Mouse (Mus musculus) forebrain, embryonic 15.5 days (tissue): ENCODE data around the gene Tespa1. TPM values are rescaled to one million over a fixed set of nuclear protein-coding genes. Genes with fewer than 3 reads are reported as not detected.
"Not testable (repeated sequence)": the region's sequence is repeated elsewhere in the genome, so short reads cannot be mapped to it uniquely, and the experiment has no call there.

Experiments used
- ATAC-seq: fragments of 200-750 bp; cut with Nextera tagmentation; replicated peaks from 2 replicates; pipeline ENCODE4 v1.8.0; 2017; ENCODE audit warnings: mild to moderate bottlenecking, moderate TSS enrichment, moderate library complexity
- H3K27ac ChIP-seq: fragments of 300-500 bp; sonication (generic); replicated peaks from 2 replicates; pipeline ENCODE4 v1.5.1; 2015; ENCODE audit warnings: mild to moderate bottlenecking, inconsistent platforms
- H3K27me3 ChIP-seq: fragments of 300-500 bp; sonication (generic); 2 replicates; pipeline ENCODE4 v1.6.1; 2015; ENCODE audit warnings: inconsistent platforms
- H3K36me3 ChIP-seq: fragments of 300-500 bp; sonication (generic); 2 replicates; pipeline ENCODE4 v1.6.1; 2015; ENCODE audit warnings: mild to moderate bottlenecking, inconsistent platforms
- H3K4me1 ChIP-seq: fragments of 300-500 bp; sonication (generic); 2 replicates; pipeline ENCODE4 v1.6.1; 2015; ENCODE audit warnings: inconsistent platforms
- H3K4me2 ChIP-seq: fragments of 300-500 bp; sonication (generic); replicated peaks from 2 replicates; pipeline ENCODE4 v1.6.1; 2015; ENCODE audit warnings: mild to moderate bottlenecking, inconsistent platforms
- H3K4me3 ChIP-seq: fragments of 300-500 bp; sonication (generic); 2 replicates; pipeline ENCODE4 v1.5.1; 2015; ENCODE audit warnings: mild to moderate bottlenecking, inconsistent platforms
- H3K9ac ChIP-seq: fragments of 300-500 bp; sonication (generic); replicated peaks from 2 replicates; pipeline ENCODE4 v1.6.1; 2015; ENCODE audit warnings: mild to moderate bottlenecking, inconsistent platforms
- H3K9me3 ChIP-seq: fragments of 300-500 bp; sonication (generic); 2 replicates; pipeline ENCODE4 v1.6.1; 2016; ENCODE audit warnings: inconsistent platforms
- WGBS: fragments of 180-500 bp; shearing (Covaris S2); methylation state at CpG from one replicate; pipeline ENCODE4 v1.1.7; 2015; ENCODE audit warnings: mixed read lengths; 5-methylcytosine and 5-hydroxymethylcytosine counted together
- polyA plus RNA-seq: library from polyadenylated mRNA; unstranded; fragments of >200 nt; fragmentation: Nextera tagmentation; extraction: Ambion mirVana; gene quantifications from 2 replicates; pipeline ENCODE4 v1.2.1, GENCODE M21; 2015

The Tespa1 gene
- polyA plus RNA-seq = not detected in 2 replicates

DNA sequence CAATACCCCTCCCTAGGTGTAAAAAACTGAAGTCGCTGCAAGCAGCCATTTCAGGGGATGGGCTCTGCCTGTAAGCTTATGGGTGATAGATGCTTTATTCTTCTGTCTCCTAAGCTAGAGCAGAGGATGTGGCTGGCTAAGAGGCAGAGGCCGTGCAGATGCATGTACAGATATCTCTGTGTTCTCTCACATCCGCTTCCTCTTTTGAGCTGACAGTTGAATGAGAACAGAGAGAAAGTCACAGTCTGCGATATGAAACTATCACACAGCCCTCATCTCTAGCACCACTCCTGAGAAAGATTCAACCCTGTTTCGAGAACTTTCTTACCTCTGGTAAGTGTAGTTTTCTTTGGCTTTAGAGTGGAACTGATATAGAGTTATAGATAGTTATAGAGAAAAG is at the start of gene Tespa1:
Gene Tespa1, plus strand, starts transcription at position 234 of the 400 bp plus-strand sequence.
- no peaks in the 10 kb centered on the region for H3K27me3 ChIP-seq
- no peak within 1 kb of the TSS for H3K4me3 ChIP-seq
- no peaks in the 10 kb centered on the region for H3K36me3 ChIP-seq
- no peak for ATAC-seq
- WGBS = 93% methylated on average over 5 of the region's 5 CpGs
- no peak within 1 kb of the TSS for H3K27ac ChIP-seq
- no peaks in the 10 kb centered on the region for H3K4me1 ChIP-seq
- no peak within 1 kb of the TSS for H3K4me2 ChIP-seq
- no peak within 1 kb of the TSS for H3K9ac ChIP-seq
- no peaks in the 10 kb centered on the region for H3K9me3 ChIP-seq

DNA sequence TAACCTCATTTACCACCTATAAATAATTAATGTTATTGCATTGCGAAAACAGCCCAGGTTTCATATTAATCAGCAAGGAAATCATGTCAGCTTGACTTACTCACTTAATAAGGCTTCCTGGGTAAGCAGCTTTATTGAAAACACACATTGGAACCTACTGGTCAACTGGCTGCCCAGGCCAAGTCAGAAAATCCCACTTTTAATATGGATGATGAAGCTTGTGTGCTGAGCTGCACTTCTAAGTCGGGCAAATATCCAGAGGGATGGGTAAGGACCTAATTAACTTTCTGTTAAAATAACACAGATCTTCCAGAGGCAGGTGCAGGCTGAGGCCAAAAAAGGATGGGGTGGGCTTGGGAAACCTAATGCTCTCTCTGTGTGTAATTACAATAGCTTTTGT is 46.9 kb upstream of the Tespa1 start:
- Histone ChIP-seq H3K27ac (no peak overlapping the region), H3K4me2 (no peak overlapping the region), H3K4me3 (no peak overlapping the region), H3K36me3 (no peaks in the 10 kb centered on the region), H3K9ac (no peak overlapping the region), H3K9me3 (no peaks in the 10 kb centered on the region), H3K27me3 (no peaks in the 10 kb centered on the region), H3K4me1 (no peaks in the 10 kb centered on the region)
- WGBS = 27% methylated on average over 2 of the region's 2 CpGs
- ATAC-seq = no peak

GRCm38 (mm10) chr10:130276496-130276895 is 46.2 kb upstream of the Tespa1 start:
- no peak for ATAC-seq
- Histone ChIP-seq H3K27ac (no peak overlapping the region), H3K4me1 (no peaks in the 10 kb centered on the region), H3K4me2 (no peak overlapping the region), H3K9ac (no peak overlapping the region), H3K27me3 (no peaks in the 10 kb centered on the region), H3K4me3 (no peak overlapping the region), H3K9me3 (no peaks in the 10 kb centered on the region), H3K36me3 (no peaks in the 10 kb centered on the region)
- WGBS = 57% methylated on average over 2 of the region's 2 CpGs

DNA sequence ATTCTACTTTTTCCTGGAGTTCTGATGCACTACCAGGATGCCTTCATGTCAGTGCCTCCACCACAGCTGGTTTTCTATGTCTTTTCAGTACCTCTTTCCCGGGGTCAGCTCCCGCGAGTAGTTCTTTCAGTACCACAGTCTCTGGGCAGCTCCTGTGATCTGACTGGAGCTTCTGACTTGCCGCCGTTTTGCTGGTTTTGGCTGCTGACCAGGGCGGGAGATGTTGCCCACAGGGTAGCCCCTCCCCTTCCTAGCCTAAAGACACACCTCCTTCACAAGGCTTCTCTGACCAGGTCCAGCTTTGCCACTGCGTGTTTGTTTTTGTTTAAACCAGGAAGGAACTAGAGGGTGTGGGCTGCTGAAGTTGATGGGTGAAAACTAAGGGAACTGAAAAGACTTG is 42.6 kb upstream of the Tespa1 start, which contains the start of gene Neurod4:
Gene Neurod4, minus strand, starts transcription at position 175 of the 400 bp plus-strand sequence.
- Histone ChIP-seq H3K9me3 (no peaks in the 10 kb centered on the region), H3K27me3 (no peaks in the 10 kb centered on the region), H3K9ac (no peak within 1 kb of the TSS), H3K36me3 (no peaks in the 10 kb centered on the region), H3K4me3 (0 out of 2 replicates have a peak within 1 kb of the TSS, but pooled peaks have one; percentile 3), H3K4me2 (no peak within 1 kb of the TSS), H3K4me1 (no peaks in the 10 kb centered on the region), H3K27ac (no peak within 1 kb of the TSS)
- peak; percentile 17; the same call in 1 of the 2 replicates for ATAC-seq
- WGBS = 0% methylated on average over 7 of the region's 7 CpGs

DNA sequence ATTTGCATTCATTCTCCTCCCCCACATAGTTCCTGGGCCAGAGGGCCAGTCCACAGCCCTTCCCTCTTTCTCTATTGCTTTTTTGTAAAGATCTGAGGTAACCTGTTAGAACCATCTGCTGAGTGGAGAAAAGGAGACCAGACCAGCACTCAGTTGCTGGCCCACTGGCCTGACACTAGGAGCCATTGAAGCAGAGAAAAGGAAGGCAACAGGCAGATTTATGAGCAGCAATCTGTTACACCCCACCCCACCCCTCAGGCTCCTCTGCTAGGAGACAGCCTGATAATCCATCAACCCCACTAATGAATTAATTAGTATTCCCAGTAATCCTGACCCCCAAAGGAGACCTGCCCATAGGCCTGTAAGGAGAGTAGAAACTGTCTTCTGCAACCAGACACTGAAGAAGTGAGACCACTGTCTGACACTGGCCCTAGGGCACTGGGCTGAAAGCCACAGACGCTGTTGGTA is 40.7 kb upstream of the Tespa1 start:
- ATAC-seq = peak; percentile 84
- no peak overlapping the region for H3K27ac ChIP-seq
- H3K4me2 ChIP-seq = no peak overlapping the region
- no peaks in the 10 kb centered on the region for H3K4me1 ChIP-seq
- no peak overlapping the region for H3K9ac ChIP-seq
- H3K4me3 ChIP-seq = no peak overlapping the region
- WGBS = 20% methylated on average over 1 of the region's 1 CpGs
- no peaks in the 10 kb centered on the region for H3K36me3 ChIP-seq
- H3K9me3 ChIP-seq = no peaks in the 10 kb centered on the region
- no peaks in the 10 kb centered on the region for H3K27me3 ChIP-seq

GRCm38 (mm10) chr10:130287201-130287600 is 35.5 kb upstream of the Tespa1 start:
- Histone ChIP-seq H3K4me3 (no peak overlapping the region), H3K4me1 (no peaks in the 10 kb centered on the region), H3K9ac (no peak overlapping the region), H3K27ac (no peak overlapping the region), H3K27me3 (no peaks in the 10 kb centered on the region), H3K4me2 (no peak overlapping the region), H3K9me3 (no peaks in the 10 kb centered on the region), H3K36me3 (no peaks in the 10 kb centered on the region)
- no peak for ATAC-seq
- WGBS = 53% methylated on average over 1 of the region's 1 CpGs

DNA sequence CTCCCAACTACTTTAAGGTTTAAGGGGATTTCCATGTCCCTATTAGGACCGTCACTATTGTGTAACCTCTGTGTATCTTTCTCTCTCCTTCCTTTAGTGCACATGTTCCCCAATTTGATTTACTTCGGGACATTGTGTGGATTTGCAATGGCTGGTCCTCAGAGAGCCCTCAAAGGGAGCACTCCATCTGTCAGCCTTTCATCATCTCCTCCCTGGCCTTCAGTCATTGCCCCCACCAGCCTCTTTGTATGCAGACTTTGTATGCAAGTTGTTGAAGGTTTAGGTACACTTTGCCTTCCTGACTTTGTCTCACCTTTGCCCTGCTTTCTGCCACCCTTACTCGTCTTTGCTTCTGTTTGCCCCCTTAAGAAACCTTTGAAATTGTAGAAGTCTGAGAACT is 34.7 kb upstream of the Tespa1 start:
- Histone ChIP-seq H3K27me3 (no peaks in the 10 kb centered on the region), H3K27ac (no peak overlapping the region), H3K9me3 (no peaks in the 10 kb centered on the region), H3K9ac (no peak overlapping the region), H3K36me3 (no peaks in the 10 kb centered on the region), H3K4me1 (no peaks in the 10 kb centered on the region), H3K4me3 (no peak overlapping the region), H3K4me2 (no peak overlapping the region)
- 48% methylated on average over 3 of the region's 3 CpGs for WGBS
- ATAC-seq = no peak

DNA sequence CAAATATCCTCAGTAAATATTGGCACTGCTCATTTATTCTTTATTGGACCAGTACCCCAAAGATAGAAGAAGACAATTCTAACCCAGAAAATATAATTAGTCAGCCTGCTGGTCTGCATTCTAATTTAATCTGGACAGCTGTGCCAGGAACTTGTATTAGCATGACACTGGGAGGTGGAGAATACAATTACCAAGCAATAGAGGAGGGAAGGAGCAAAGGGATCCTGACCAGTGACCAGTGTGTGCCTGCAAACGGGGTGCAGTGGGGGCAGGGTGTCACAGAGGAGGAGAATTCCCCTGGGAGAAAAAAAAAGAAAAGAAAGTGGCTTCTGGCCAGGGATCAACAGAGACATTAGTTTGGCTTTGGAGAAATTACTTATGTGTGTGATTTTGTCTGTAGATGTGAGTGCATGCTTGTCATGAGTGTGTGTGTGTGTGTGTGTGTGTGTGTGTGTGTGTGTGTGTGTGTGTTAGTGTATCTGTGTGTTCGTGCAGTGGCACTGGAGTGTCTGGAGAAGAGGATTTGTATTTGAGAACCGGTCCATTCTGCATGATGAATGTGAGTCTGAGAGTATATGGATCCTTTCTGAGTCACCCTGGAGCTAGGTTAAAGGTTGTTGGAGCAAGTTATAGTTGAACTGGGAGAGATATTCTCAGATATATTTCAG is 28.8 kb upstream of the Tespa1 start:
- Histone ChIP-seq H3K4me3 (no peak overlapping the region), H3K9ac (no peak overlapping the region), H3K27ac (no peak overlapping the region), H3K4me1 (peaks cover 11% of the 10 kb centered on the region; the same call in 1 of the 2 replicates), H3K27me3 (no peaks in the 10 kb centered on the region), H3K4me2 (no peak overlapping the region), H3K9me3 (no peaks in the 10 kb centered on the region), H3K36me3 (no peaks in the 10 kb centered on the region)
- WGBS = 15% methylated on average over 3 of the region's 3 CpGs
- peak; percentile 60 for ATAC-seq

GRCm38 (mm10) chr10:130298748-130299147 is 23.9 kb upstream of the Tespa1 start:
- ATAC-seq, H3K27ac ChIP-seq, H3K27me3 ChIP-seq, H3K36me3 ChIP-seq, H3K9me3 ChIP-seq, H3K4me3 ChIP-seq, H3K4me1 ChIP-seq, H3K9ac ChIP-seq, H3K4me2 ChIP-seq: not testable (repeated sequence)
- 18% methylated on average over 4 of the region's 4 CpGs for WGBS

- H3K4me2 ChIP-seq, H3K9ac ChIP-seq, H3K4me1 ChIP-seq, ATAC-seq, H3K9me3 ChIP-seq, H3K4me3 ChIP-seq, H3K27me3 ChIP-seq, H3K27ac ChIP-seq, H3K36me3 ChIP-seq: not testable (repeated sequence)
- WGBS = 91% methylated on average over 5 of the region's 5 CpGs
These were observed 18.5 kb upstream of the Tespa1 start for GRCm38 (mm10) chr10:130304138-130304537.

- Histone ChIP-seq H3K27me3 (no peaks in the 10 kb centered on the region), H3K9me3 (no peaks in the 10 kb centered on the region), H3K4me2 (no peak overlapping the region), H3K9ac (no peak overlapping the region), H3K4me3 (no peak overlapping the region), H3K36me3 (no peaks in the 10 kb centered on the region), H3K27ac (no peak overlapping the region), H3K4me1 (no peaks in the 10 kb centered on the region)
- ATAC-seq = no peak
- 85% methylated on average over 2 of the region's 2 CpGs for WGBS
These were observed 11.0 kb upstream of the Tespa1 start for GRCm38 (mm10) chr10:130311534-130312227.

DNA sequence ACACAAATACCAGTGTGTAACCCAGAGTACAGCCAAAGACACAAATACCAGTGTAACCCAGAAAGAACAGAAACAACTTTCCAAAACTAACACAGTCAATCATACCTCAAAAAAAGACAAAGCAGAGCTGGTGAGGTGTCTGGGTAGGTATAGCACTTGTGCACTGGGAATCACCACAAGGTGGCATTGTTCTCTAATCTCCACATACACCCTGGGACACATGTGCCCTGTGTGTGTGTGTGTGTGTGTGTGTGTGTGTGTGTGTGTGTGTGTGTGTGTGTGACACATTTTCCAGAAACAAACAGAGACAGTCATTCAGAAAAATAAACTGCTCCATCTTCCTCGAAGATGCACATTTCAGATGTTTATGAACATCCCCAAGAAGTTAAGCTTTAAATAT is 9.1 kb upstream of the Tespa1 start:
- Histone ChIP-seq H3K4me3 (no peak overlapping the region), H3K27ac (no peak overlapping the region), H3K9ac (no peak overlapping the region), H3K9me3 (no peaks in the 10 kb centered on the region), H3K4me2 (no peak overlapping the region), H3K36me3 (no peaks in the 10 kb centered on the region), H3K4me1 (no peaks in the 10 kb centered on the region), H3K27me3 (no peaks in the 10 kb centered on the region)
- 69% methylated on average over 1 of the region's 1 CpGs for WGBS
- no peak for ATAC-seq
